Mouse (Mus musculus) liver, embryonic 15.5 days (tissue): Measurements from ENCODE around the gene Msrb3. TPM values are rescaled to one million over a fixed set of nuclear protein-coding genes. Genes with fewer than 3 reads are reported as not detected.

ENCODE experiments used
- ATAC-seq: fragments of 200-750 bp; cut with Nextera tagmentation; 2 replicates; pipeline ENCODE4 v1.8.0; 2017; ENCODE audit warnings: moderate number of reproducible peaks, mild to moderate bottlenecking, moderate library complexity; ENCODE audit not compliant: insufficient read depth
- H3K27ac ChIP-seq: fragments of 300-500 bp; sonication (generic); replicated peaks from 2 replicates; pipeline ENCODE4 v1.5.1; 2015; ENCODE audit warnings: mild to moderate bottlenecking, inconsistent platforms
- H3K27me3 ChIP-seq: fragments of 300-500 bp; sonication (generic); 2 replicates; pipeline ENCODE4 v1.6.1; 2015; ENCODE audit warnings: mild to moderate bottlenecking, inconsistent platforms
- H3K36me3 ChIP-seq: fragments of 300-500 bp; sonication (generic); replicated peaks from 2 replicates; pipeline ENCODE4 v1.6.1; 2015; ENCODE audit warnings: moderate library complexity, mild to moderate bottlenecking, inconsistent platforms
- H3K4me1 ChIP-seq: fragments of 300-500 bp; sonication (generic); replicated peaks from 2 replicates; pipeline ENCODE4 v1.6.1; 2015; ENCODE audit warnings: inconsistent platforms
- H3K4me2 ChIP-seq: fragments of 300-500 bp; sonication (generic); 2 replicates; pipeline ENCODE4 v1.6.1; 2015; ENCODE audit warnings: moderate library complexity, mild to moderate bottlenecking, inconsistent platforms
- H3K4me3 ChIP-seq: fragments of 300-500 bp; sonication (generic); replicated peaks from 2 replicates; pipeline ENCODE4 v1.5.1; 2015; ENCODE audit warnings: mild to moderate bottlenecking, inconsistent platforms
- H3K9ac ChIP-seq: fragments of 300-500 bp; sonication (generic); 2 replicates; pipeline ENCODE4 v1.6.1; 2015; ENCODE audit warnings: moderate library complexity, mild to moderate bottlenecking, inconsistent platforms
- H3K9me3 ChIP-seq: fragments of 300-500 bp; sonication (generic); replicated peaks from 2 replicates; pipeline ENCODE4 v1.6.1; 2016; ENCODE audit warnings: inconsistent platforms
- WGBS: fragments of 180-500 bp; shearing (Covaris S2); methylation state at CpG from one replicate; pipeline ENCODE4 v1.1.7; 2015; ENCODE audit warnings: mixed read lengths; ENCODE audit not compliant: insufficient replicate concordance; 5-methylcytosine and 5-hydroxymethylcytosine counted together
- polyA plus RNA-seq: library from polyadenylated mRNA; unstranded; fragments of >200 nt; fragmentation: Nextera tagmentation; extraction: Ambion mirVana; gene quantifications from 2 replicates; pipeline ENCODE4 v1.2.1, GENCODE M21; 2015

Msrb3 gene
- polyA plus RNA-seq, 1 experiment from 2014 or later = 1.2 TPM

- no peaks in the 10 kb centered on the region for H3K9me3 ChIP-seq
- H3K27ac ChIP-seq = no peak overlapping the region
- no peak for ATAC-seq
- no peak overlapping the region for H3K9ac ChIP-seq
- H3K36me3 ChIP-seq = no peaks in the 10 kb centered on the region
- peaks cover 7% of the 10 kb centered on the region; the same call in 1 of the 2 replicates for H3K4me1 ChIP-seq
- no peak overlapping the region for H3K4me3 ChIP-seq
- H3K4me2 ChIP-seq = peak overlapping the region; percentile 32
- 5% methylated on average over 15 of the region's 15 CpGs for WGBS
- peaks cover 40% of the 10 kb centered on the region for H3K27me3 ChIP-seq
Observed at GRCm38 (mm10) chr10:120895899-120896289, 3.0 kb downstream of the Msrb3 start.

- H3K27ac ChIP-seq = no peak overlapping the region
- H3K4me3 ChIP-seq = no peak overlapping the region
- WGBS = 41% methylated on average over 15 of the region's 15 CpGs
- no peak overlapping the region for H3K4me2 ChIP-seq
- ATAC-seq = 0 out of 2 replicates have a peak, but pooled peaks have one; percentile 25
- H3K4me1 ChIP-seq = peaks cover 7% of the 10 kb centered on the region; the same call in 1 of the 2 replicates
- no peaks in the 10 kb centered on the region for H3K9me3 ChIP-seq
- peaks cover 34% of the 10 kb centered on the region for H3K27me3 ChIP-seq
- no peak overlapping the region for H3K9ac ChIP-seq
- no peaks in the 10 kb centered on the region for H3K36me3 ChIP-seq
Observed at GRCm38 (mm10) chr10:120894978-120895898, 3.7 kb downstream of the Msrb3 start.

GRCm38 (mm10) chr10:120893938-120894337, 5.0 kb downstream of the Msrb3 start:
- no peak for ATAC-seq
- Histone ChIP-seq H3K27ac (no peak overlapping the region), H3K4me1 (peaks cover 4% of the 10 kb centered on the region; the same call in 1 of the 2 replicates), H3K36me3 (no peaks in the 10 kb centered on the region), H3K4me3 (no peak overlapping the region), H3K27me3 (peaks cover 22% of the 10 kb centered on the region), H3K9ac (no peak overlapping the region), H3K4me2 (no peak overlapping the region), H3K9me3 (no peaks in the 10 kb centered on the region)
- 60% methylated on average over 4 of the region's 4 CpGs for WGBS

- H3K4me3 ChIP-seq = no peak overlapping the region
- 69% methylated on average over 4 of the region's 4 CpGs for WGBS
- no peak for ATAC-seq
Observed at GRCm38 (mm10) chr10:120891131-120891530, 7.8 kb downstream of the Msrb3 start.

GRCm38 (mm10) chr10:120890592-120890991, 8.3 kb downstream of the Msrb3 start:
- ATAC-seq = no peak
- Histone ChIP-seq H3K36me3 (no peaks in the 10 kb centered on the region), H3K4me3 (no peak overlapping the region), H3K27ac (no peak overlapping the region), H3K4me1 (no peaks in the 10 kb centered on the region), H3K4me2 (no peak overlapping the region), H3K9ac (no peak overlapping the region), H3K27me3 (no peaks in the 10 kb centered on the region), H3K9me3 (no peaks in the 10 kb centered on the region)
- 76% methylated on average over 1 of the region's 1 CpGs for WGBS

More at GRCm38 (mm10) chr10:120891131-120891530, 7.8 kb downstream of the Msrb3 start:
- Histone ChIP-seq H3K27me3 (no peaks in the 10 kb centered on the region), H3K4me2 (no peak overlapping the region), H3K27ac (no peak overlapping the region), H3K9me3 (no peaks in the 10 kb centered on the region), H3K36me3 (no peaks in the 10 kb centered on the region), H3K9ac (no peak overlapping the region), H3K4me1 (peaks cover 3% of the 10 kb centered on the region; the same call in 1 of the 2 replicates)

GRCm38 (mm10) chr10:120888531-120888930, 10.4 kb downstream of the Msrb3 start:
- ATAC-seq = no peak
- H3K4me2 ChIP-seq = no peak overlapping the region
- H3K9me3 ChIP-seq = no peaks in the 10 kb centered on the region
- no peaks in the 10 kb centered on the region for H3K27me3 ChIP-seq
- H3K27ac ChIP-seq = no peak overlapping the region
- H3K4me1 ChIP-seq = no peaks in the 10 kb centered on the region
- H3K36me3 ChIP-seq = no peaks in the 10 kb centered on the region
- H3K9ac ChIP-seq = no peak overlapping the region
- 79% methylated on average over 8 of the region's 8 CpGs for WGBS
- no peak overlapping the region for H3K4me3 ChIP-seq

- no peak for ATAC-seq
Observed at GRCm38 (mm10) chr10:120884220-120884619, 14.7 kb downstream of the Msrb3 start.

GRCm38 (mm10) chr10:120883732-120884131, 15.2 kb downstream of the Msrb3 start:
- H3K27me3 ChIP-seq = peaks cover 7% of the 10 kb centered on the region; the same call in 1 of the 2 replicates
- no peak overlapping the region for H3K9ac ChIP-seq
- no peak overlapping the region for H3K4me3 ChIP-seq
- no peaks in the 10 kb centered on the region for H3K9me3 ChIP-seq
- H3K27ac ChIP-seq = no peak overlapping the region
- H3K4me1 ChIP-seq = peaks cover 7% of the 10 kb centered on the region; the same call in 1 of the 2 replicates
- H3K4me2 ChIP-seq = no peak overlapping the region
- H3K36me3 ChIP-seq = no peaks in the 10 kb centered on the region
- WGBS = 45% methylated on average over 4 of the region's 4 CpGs
- ATAC-seq = no peak

More at GRCm38 (mm10) chr10:120884220-120884619, 14.7 kb downstream of the Msrb3 start:
- Histone ChIP-seq H3K4me2 (no peak overlapping the region), H3K27me3 (peaks cover 7% of the 10 kb centered on the region; the same call in 1 of the 2 replicates), H3K27ac (no peak overlapping the region), H3K9me3 (no peaks in the 10 kb centered on the region), H3K9ac (no peak overlapping the region), H3K4me1 (peaks cover 7% of the 10 kb centered on the region; the same call in 1 of the 2 replicates), H3K4me3 (no peak overlapping the region), H3K36me3 (no peaks in the 10 kb centered on the region)
- WGBS = 80% methylated on average over 14 of the region's 14 CpGs

- Histone ChIP-seq H3K9ac (no peak overlapping the region), H3K4me1 (peaks cover 7% of the 10 kb centered on the region; the same call in 1 of the 2 replicates), H3K27ac (peak overlapping the region; percentile 49; the same call in 1 of the 2 replicates), H3K4me3 (no peak overlapping the region), H3K27me3 (peaks cover 7% of the 10 kb centered on the region; the same call in 1 of the 2 replicates), H3K4me2 (peak overlapping the region; percentile 44), H3K36me3 (no peaks in the 10 kb centered on the region), H3K9me3 (no peaks in the 10 kb centered on the region)
- no peak for ATAC-seq
- 7% methylated on average over 7 of the region's 7 CpGs for WGBS
Observed at GRCm38 (mm10) chr10:120883069-120883415, 15.9 kb downstream of the Msrb3 start.

GRCm38 (mm10) chr10:120882347-120883068, 16.4 kb downstream of the Msrb3 start:
- WGBS = 7% methylated on average over 17 of the region's 17 CpGs
- Histone ChIP-seq H3K4me2 (peak overlapping the region; percentile 44), H3K27me3 (peaks cover 7% of the 10 kb centered on the region; the same call in 1 of the 2 replicates), H3K9ac (no peak overlapping the region), H3K9me3 (no peaks in the 10 kb centered on the region), H3K36me3 (no peaks in the 10 kb centered on the region), H3K4me1 (peaks cover 7% of the 10 kb centered on the region; the same call in 1 of the 2 replicates), H3K4me3 (no peak overlapping the region), H3K27ac (peak overlapping the region; percentile 49)
- no peak for ATAC-seq
